Mouse (Mus musculus) heart, adult 18-20 months (tissue): ENCODE data around the gene Oxct2a. TPM values are rescaled to one million over a fixed set of nuclear protein-coding genes. Genes with fewer than 3 reads are reported as not detected.
A peak's percentile ranks its signal among the peaks of the same experiment; 100 is the strongest.
"Not testable (repeated sequence)": the region's sequence is repeated elsewhere in the genome, so short reads cannot be mapped to it uniquely, and the experiment has no call there.

Experiments used
- DNase-seq, 2 experiments: peaks; one replicate each; pipeline ENCODE4 v3.0.0; 2021 to 2022; ENCODE audit warnings: mixed read lengths in 1 of 2
- long read RNA-seq, 2 experiments: library from polyadenylated mRNA; stranded (forward); transcript quantifications; one replicate each; pipeline ENCODE4 v2.0.0; 2021
- total RNA-seq, 2 experiments: library from RNA; stranded (reverse); gene quantifications; 2 replicates each; pipeline ENCODE4 v1.2.3; 2021

Oxct2a gene
- total RNA-seq: not detected
- long read RNA-seq, experiment 1: 0 reads
- long read RNA-seq, experiment 2: 0 reads

GRCm38 (mm10) chr4:123323534-123323933 lies at the start of gene Oxct2a:
TSS of gene Oxct2a (minus strand) at chr4:123323634.
- no peak for DNase-seq

GRCm38 (mm10) chr4:123363555-123363954 lies 40.1 kb upstream of the Oxct2a start:
- DNase-seq: no peak

GRCm38 (mm10) chr4:123360771-123361170 lies 37.3 kb upstream of the Oxct2a start:
- DNase-seq: no peak

- no peak for DNase-seq
These were observed 35.2 kb upstream of the Oxct2a start for GRCm38 (mm10) chr4:123358613-123359012.

GRCm38 (mm10) chr4:123355941-123356340 lies 32.5 kb upstream of the Oxct2a start:
- DNase-seq: no peak

GRCm38 (mm10) chr4:123353271-123353877 lies 29.9 kb upstream of the Oxct2a start:
- DNase-seq: no peak

GRCm38 (mm10) chr4:123343471-123343789 lies 20.0 kb upstream of the Oxct2a start:
- DNase-seq: no peak

- DNase-seq: peak; percentile 63 to 71
These were observed 19.4 kb upstream of the Oxct2a start, which contains the start of gene Bmp8a for GRCm38 (mm10) chr4:123342642-123343470. TSS of gene Bmp8a (minus strand) at chr4:123343252.

GRCm38 (mm10) chr4:123342091-123342641 lies 18.7 kb upstream of the Oxct2a start:
- DNase-seq: no peak

- DNase-seq: peak in 1 of 2 experiments; percentile 19
These were observed 16.8 kb upstream of the Oxct2a start for GRCm38 (mm10) chr4:123340232-123340631.

- no peak for DNase-seq
These were observed 14.3 kb upstream of the Oxct2a start for GRCm38 (mm10) chr4:123337693-123338092.

GRCm38 (mm10) chr4:123335796-123336585 lies 12.6 kb upstream of the Oxct2a start:
- DNase-seq: no peak

- DNase-seq: not testable (repeated sequence)
These were observed 11.8 kb upstream of the Oxct2a start for GRCm38 (mm10) chr4:123335244-123335643.

- DNase-seq: no peak
These were observed 10.7 kb upstream of the Oxct2a start for GRCm38 (mm10) chr4:123334177-123334576.

- DNase-seq: no peak
These were observed 9.7 kb upstream of the Oxct2a start for GRCm38 (mm10) chr4:123333151-123333550.

GRCm38 (mm10) chr4:123331961-123332360 lies 8.5 kb upstream of the Oxct2a start:
- DNase-seq: not testable (repeated sequence)

- no peak for DNase-seq
These were observed 7.9 kb upstream of the Oxct2a start for GRCm38 (mm10) chr4:123331326-123331725.

- DNase-seq: no peak
These were observed 5.5 kb upstream of the Oxct2a start for GRCm38 (mm10) chr4:123328946-123329345.

GRCm38 (mm10) chr4:123327630-123328029 lies 4.2 kb upstream of the Oxct2a start:
- DNase-seq: no peak

- no peak for DNase-seq
These were observed 2.7 kb upstream of the Oxct2a start for GRCm38 (mm10) chr4:123326087-123326486.

GRCm38 (mm10) chr4:123322910-123323309 lies 524 bp downstream of the Oxct2a start:
- DNase-seq: not testable (repeated sequence)

- no peak for DNase-seq
These were observed 8.9 kb downstream of the Oxct2a start for GRCm38 (mm10) chr4:123314497-123314896.
